Mouse (Mus musculus): ENCODE data around the gene Ttpal. TPM values are rescaled to one million over a fixed set of nuclear protein-coding genes. Genes with fewer than 3 reads are reported as not detected.
A peak's percentile ranks its signal among the peaks of the same experiment; 100 is the strongest.
"Not testable (repeated sequence)": the region's sequence is repeated elsewhere in the genome, so short reads cannot be mapped to it uniquely, and the experiment has no call there.

The Ttpal gene
- polyA plus RNA-seq, 1 experiment, result 22.9 TPM

DNA sequence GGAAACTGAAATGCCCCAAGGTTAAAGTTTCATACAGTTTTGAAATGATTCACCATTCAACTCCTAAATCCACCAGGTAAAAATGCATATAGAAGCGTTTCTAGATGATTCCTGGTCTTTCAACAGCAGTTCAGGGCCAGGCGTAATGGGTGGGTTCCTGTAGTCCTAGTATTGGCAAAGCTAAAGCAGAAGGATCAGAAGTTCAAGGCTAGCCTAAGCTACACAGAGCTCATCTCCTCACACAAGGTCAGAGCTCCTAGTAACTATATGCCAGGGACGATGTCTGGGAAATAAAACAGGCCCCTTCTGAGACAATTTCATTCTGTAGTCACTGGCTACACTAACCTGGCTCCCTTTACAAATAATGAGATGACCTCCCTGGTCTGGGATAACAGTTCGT, 29.1 kb downstream of the Ttpal start:
- no peak for DNase-seq (ENCODE audit: low spot score)

DNA sequence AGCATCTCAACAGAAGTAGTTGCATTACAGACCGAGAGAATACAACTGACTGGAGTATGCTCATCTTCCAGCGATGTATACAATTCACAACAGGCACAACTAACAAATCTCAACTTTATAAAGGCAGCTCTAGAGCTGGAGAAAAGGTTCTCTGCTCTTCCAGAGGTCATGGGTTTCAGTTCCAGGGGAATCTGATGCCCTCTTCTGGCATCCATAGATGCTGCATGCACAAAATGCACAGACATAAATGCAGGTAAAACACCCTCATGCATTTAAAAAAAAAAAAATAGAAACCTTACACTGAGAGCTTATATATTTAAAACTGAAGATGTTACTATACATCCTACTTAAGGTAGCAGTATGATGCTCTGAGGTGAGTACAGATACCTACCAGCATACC, 29.6 kb downstream of the Ttpal start:
- no peak for DNase-seq (ENCODE audit: low spot score)

DNA sequence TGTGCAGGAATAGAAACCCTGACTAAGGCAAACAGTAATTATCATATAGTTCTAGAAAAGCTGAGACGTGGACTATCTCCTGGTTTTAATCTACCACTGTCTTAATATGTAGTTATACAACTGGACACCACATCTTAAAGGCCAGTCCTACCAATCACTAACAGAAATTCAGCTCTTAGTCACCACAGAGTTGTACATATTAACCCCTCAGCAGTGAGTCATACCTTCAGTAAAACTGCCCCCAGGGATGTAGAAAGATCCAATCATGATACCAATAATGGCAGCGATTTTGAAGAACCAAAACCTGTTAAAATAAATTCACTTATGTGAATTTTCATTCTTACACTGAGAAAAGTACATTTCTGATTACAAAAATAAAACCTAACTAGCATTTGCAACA, 32.1 kb downstream of the Ttpal start:
- no peak for DNase-seq (ENCODE audit: low spot score)

DNA sequence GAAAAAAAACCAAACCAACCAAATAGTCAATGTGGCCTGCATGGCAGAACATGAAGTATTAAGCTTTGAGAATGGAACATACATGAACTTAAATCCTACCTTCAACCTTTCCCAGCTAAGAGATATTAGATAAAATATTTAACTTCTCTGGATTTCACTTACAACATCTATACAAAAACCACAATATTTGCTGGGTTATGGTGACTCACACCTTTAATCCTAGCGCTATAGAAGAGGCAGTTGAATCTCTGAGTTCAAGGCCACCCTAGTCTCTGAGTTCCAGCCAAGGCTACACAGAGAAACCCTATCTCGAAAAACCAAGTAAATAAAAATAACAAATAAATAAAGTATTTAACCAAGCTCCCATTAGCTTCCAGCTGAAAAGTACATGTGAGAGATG, 33.9 kb downstream of the Ttpal start:
- DNase-seq (ENCODE audit: low spot score), result no peak

DNA sequence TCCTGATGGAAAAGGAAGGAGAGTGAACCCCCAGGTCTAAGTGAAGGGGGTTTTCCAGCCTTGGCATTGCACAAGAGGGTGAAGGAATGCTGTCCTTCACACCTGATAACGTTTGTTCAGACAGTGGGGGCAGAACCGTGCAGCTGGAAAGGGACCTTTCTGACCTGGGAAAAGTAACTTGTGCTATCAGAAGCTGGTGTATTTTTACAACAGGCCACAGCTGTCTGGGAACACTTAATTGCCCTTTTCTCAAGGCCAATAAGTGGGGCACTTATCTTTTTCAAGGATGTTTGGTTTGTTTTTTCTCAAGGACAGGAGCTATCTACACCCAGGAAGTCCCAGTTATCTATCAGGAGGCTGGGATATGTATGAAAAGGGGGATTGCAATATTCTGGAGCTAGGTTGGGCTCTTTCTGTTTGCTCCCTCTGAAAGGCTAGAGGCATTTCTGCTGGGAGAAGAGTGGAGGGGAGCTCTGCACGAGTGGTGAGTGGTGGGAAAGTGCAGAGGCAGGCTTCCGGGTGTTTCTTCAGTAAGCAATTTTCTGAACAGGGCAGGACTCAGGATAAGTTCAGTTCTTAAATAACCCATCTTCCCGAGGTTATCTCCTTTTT, 35.6 kb downstream of the Ttpal start:
- DNase-seq (ENCODE audit: low spot score), result no peak

DNA sequence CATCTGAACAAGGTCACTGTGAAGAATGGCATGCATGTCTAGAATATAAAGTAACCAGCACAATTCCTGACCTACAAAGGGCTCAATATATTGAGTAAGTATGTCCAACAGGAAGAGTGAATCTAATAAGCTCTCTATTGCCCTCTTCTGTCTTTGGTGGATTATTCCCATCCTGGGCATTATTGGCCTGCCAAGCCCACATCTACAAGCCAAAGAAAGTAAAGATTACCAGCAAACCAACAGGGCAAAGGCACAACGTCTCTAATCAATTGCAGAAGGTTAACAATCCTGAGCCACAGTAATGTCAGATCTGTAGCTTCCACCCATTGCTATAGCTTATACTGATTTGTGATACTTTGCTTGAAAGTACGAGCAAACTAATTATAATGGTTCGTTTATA, 38.4 kb downstream of the Ttpal start:
- DNase-seq (ENCODE audit: low spot score), result no peak

DNA sequence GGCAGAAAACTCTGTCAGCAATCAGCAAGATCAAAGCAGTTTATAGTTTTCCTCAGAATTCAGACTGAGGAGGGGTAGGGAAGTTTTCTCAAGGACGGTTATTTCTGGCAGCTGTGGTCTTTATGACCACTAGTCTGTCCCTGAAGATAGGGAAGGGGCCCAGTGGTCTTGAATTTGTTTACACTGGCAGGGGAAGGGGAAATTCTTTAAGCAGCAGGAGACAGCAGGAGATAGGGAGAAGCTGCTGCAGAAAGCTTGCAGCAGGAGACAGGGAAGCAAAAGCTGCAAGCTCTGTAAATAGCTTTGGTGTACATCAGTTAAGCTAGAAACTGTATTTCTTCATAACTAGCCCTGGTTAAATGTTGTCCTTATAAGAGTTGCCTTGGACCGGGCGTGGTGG, 39.6 kb downstream of the Ttpal start:
- DNase-seq (ENCODE audit: low spot score), result no peak

DNA sequence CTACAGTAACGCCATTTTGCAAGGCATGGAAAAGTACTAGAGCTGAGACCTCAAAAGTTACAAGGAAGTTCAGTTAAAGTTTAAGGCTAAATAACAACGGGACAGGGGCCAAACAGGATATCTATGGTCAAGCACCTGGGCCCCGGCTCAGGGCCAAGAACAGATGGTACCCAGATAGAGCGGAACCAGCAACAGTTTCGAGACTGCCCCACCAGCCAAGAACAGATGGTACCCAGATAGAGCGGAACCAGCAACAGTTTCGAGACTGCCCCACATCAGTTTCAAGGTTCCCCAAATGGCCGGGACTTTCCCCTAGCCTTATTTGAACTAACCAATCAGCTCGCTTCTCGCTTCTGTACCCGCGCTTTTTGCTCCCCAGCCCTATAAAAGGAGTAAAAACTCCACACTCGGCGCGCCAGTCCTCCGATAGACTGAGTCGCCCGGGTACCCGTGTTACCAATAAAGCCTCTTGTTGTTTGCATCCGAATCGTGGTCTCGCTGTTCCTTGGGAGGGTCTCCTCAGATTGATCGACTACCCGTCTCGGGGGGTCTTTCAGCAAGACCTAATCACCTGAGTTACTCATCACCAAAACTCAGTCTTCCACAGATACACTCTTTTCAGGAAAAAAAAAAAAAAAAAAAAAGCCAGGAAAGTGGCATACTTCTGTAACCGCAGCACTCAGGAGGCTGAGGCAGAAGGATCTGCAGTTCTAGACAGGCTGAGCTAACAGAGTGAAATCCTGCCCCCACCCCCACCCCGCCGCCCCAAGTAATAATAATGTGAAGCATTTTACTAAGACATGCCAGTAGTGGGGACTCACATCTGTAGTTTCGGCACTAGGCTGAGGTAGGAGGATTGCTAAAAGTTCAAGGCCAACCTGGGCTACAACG, 40.8 kb downstream of the Ttpal start:
- DNase-seq (ENCODE audit: low spot score), result no peak

DNA sequence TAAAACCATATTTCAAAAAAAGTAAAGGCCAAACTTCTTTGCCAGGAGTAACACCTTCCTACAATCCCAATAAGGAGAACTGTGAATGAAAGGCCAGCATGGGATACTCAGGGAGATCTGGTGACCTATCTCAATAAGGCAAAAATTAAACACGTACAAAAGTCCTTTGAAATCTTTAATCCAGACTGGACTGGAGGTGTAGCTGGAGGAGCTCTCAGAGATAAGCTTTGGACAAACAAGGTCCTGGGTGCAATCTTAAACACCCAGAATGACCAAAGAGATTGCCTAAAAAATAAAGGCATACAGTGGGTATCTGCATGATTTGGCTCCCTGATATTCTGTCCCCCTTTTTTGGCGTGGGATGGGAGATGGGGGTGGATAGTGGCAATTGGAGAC, 41.5 kb downstream of the Ttpal start:
- no peak for DNase-seq (ENCODE audit: low spot score)

DNA sequence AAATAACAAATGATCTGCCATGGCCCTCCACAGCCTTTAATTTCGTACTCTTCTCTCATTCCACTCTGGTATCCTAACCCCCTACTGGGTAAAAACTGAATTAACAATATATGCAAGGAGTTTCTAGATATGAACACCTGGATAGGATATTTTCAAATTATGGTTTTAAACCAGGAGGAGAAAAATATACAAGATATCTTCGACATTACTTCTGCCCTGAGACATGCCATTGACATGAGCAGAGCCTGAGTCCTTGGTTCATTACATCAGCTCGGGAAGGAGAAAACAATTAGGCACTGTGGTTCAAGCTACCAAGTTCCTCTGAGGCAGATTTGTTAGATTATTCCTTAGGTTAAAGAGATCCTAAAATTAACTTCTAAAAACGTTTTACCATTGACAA, 41.9 kb downstream of the Ttpal start:
- DNase-seq (ENCODE audit: low spot score), result no peak

DNA sequence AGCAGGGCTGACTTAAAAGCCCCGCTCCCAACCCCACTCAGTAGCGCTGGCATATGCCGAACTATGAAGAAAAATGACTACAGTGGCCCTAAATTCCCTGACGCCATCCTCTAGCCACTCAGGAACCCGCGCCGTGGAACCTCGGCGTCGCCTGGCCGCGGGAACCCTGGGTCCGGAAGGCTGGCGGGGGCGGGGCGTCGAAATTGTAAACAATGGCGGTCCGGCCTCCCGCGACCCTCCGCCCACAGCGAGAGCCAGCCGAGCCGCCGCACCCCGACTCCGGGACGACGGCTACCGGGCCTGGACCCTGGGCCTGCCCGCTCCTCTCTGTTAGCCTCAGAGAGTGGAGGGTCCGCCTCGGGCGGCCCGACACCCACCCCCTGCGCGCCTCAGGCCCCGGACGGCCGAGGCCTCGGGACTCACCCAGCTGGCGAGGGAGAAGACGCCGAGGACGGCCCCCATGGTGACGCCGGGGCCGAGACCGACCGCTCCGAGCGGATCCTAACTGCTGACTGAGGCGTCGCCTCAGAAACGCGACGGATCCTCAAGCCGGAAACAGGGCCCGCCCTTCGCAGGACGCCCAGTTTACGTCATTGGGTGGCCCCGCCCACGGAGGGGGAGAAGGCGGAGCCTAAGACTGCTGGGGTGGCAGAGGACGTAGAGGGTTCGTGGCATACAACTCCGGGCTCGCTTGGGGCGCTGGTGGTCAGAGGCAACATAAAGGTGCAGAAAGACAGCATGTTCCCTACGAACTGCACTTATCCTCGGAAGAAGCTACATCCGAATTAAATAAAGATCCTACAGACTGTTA, 42.7 kb downstream of the Ttpal start, which contains the start of gene Serinc3:
TSS of gene Serinc3 (minus strand) at position 557 of the 811 bp plus-strand sequence.
- DNase-seq (ENCODE audit: low spot score), result peak; percentile 98

DNA sequence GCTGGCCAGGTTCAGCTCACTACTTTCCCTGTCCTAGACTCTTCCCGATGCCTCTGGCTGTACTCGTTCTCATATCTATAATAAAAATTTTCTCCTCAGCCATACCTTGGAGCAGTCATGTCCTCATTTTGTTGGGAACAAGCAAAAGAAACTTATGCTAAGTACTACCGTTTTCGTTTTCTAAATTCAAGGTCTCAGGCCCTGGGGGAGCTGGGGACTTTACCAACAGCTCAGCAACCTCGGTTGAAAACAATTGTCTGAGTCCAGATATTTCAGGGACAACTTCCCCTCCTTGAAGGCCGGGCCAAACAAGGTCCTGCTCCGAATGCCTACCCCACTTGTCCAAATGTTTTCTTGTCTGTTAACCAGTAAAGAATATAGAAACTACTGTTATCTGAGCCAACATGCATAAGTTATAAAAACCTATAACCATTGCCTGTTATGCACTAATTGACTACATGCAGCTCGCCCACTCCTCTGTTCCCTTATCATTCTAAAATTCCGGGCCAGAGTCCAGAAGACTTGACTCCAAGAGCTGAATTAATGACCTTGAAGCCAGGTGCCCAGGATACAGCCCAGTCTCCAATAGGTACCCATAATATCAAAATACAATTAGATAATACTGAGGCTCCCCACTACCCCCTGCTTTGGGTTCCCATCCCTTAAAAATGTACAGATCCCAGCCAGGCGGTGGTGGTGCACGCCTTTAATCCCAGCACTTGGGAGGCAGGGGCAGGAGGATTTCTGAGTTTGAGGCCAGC, 43.8 kb downstream of the Ttpal start:
- no peak for DNase-seq (ENCODE audit: low spot score)

DNA sequence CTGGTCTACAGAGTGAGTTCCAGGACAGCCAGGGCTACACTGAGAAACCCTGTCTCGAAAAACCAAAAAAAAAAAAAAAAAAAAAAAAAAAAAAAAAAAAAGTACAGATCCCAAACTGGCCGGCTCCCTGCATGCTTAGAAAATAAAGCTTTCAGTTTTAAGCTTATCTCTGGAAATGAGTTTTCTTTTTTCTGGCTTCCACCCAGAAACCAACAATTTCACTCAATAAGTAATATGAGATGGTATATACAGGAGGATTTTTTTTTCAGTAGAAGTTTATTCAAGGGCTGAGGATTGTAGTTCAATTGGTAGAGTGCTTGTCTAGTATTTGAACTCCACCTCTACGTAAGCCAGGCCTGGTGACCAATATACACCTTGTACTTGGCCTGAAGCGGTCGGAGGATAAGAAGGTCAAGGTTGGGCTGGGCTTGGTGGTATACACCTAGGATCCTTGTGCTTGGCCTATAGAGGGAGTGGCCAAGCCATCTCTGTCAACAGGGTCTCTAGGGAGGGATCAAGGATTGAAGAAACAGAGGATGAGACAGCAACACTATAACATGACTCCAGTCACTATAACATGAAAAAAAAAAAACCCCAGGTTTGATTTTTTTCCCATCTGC, 44.5 kb downstream of the Ttpal start:
- no peak for DNase-seq (ENCODE audit: low spot score)

DNA sequence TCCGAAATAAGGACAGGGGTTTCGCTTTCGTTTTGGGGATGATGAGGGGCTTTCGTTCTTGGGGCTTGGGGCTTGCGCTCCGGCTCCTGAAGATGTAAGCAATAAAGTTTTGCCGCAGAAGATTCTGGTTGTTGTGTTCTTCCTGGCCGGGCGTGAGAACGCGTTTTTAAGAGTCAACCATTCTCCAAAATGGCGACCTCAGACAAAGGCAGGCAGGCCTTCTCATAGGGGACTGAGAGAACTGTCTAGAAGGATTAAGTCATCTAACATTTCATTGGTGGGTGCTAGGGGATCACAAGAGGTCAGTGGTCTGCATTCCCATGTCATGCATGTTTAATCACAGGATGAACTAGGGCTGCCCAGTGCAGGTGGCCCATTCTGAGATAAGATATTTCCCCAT, 53.6 kb downstream of the Ttpal start:
- not testable (repeated sequence) for DNase-seq (ENCODE audit: low spot score)

DNA sequence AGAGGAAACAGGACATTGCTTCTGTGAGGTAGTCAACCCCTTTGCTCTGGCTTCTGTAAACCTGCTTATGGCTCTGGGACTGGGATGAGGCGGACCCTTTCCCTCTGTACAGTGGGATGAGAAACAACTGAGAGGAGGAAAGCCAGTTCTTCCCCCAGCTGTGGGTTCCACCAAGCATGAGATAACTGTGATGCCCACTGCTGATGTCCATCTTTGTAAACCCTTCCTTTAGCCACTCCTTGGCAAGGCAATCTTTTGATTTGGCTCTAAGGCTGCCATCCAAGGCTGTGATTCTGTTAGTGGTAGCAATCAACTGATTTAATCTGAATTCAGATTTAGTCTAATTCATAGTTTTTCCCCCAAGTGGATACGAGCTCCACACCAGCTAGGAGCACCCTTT, 55.4 kb downstream of the Ttpal start:
- no peak for DNase-seq (ENCODE audit: low spot score)

DNA sequence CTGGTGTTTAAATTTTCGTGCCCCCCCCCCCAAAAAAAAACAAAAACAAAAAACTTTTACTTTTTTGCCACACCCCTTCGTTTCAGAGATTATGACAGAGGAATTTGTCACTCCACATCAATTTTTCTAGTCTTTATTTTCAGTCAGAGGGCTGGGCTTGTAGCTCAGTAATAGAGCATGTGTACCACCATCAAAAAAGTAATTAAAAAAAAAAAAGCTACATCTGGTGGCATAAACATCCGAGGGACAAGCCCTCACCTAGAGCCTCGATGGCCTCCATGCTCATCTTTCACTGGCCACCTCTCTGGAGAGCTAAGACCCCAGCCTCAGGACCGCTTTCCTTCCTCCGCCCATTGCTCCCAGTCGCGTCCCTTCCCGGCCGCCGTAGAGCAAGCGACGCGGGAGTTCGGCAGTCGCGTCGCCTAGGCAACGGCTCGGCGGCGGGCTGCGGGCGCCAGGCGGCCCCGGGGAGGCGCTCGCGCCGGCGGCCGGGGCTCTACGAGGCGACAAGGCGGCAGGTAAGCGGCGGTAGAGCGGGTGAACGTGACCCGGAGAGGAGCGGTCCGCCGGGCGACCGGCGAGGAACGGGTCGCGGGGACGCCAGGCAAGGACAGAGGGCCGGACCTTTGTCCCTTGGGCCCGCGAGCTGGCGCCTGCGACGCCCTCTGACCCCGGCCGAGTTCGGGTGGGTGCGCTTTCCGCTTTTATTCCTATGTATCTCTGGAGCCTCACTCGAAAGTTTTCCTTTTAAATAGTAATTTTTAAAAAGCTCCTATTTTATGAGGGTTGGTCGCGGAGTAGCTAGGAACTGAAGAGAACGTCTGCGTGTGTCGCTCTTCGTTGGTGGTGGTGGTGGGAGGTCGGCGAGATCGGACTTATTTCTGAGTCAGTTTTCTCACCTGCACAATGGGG, 56.1 kb downstream of the Ttpal start, which contains the start of gene Pkig:
TSS of gene Pkig (plus strand) at position 412 of the 912 bp plus-strand sequence.
- peak; percentile 74 for DNase-seq (ENCODE audit: low spot score)

DNA sequence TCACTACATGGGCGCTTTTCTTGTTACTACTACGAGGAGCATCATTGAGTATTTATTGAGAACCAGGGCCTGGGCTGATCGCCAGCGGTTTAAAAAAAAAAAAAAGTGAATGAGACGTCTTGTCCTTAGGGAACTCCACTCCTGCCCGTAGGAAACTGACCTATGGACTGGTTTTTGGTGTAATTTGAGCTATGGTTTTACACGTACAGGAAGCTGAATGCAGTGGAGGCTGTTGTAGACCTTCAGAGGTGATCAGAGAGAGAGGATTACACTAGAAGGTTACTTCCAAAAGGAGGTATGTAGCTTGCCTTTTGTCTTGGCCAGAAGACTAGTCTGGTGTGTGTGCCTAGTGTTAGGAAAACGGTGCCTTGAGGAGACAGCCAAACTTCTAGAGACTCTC, 56.8 kb downstream of the Ttpal start:
- DNase-seq (ENCODE audit: low spot score), result no peak

DNA sequence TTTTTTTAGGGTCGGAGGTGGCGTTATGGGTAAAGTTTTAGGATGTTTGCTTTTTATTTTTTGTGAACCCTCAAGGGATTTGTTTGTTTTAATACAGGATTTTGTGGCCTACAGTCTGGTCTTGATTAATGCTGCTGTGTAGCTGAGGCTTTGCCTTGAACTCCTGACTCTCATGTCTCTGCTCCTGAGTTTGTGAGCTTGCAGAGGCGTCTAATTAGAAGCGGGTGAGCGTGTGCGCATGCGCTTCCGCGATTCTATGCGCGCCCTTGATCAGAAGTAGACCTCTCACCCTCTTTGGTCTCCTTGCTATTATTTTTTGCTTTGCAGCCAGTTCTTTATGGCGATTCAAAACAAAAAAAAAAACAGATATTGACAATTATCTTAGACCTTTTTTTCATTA, 57.3 kb downstream of the Ttpal start:
- no peak for DNase-seq (ENCODE audit: low spot score)

DNA sequence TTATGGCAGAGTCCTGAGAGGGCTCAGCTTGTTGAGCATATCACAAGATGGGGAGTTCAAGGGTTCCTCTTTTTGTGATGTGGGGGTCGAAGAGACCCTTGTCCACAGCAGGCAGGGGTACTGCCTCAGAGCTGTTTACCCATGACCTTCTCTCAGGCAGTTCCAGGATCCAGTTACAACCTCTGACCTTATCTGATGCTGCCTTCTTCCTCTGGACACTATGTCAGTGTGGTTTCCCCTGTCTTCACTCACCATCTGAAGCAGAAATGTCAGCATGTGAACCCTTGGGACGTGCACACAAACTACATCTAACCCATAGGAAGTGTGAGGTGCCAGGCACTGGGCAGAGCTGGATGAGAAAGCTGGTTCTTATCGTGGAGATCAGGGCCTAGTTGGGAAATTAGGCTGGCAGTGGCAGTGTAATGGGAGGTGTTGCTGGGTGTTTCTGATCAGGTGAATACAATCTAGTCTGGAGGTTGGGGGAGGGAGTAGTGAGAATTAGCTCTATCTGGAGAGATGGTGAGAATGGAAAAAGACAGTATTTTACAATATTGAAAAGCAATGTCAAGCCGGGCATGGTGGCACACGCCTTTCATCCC, 58.1 kb downstream of the Ttpal start:
- no peak for DNase-seq (ENCODE audit: low spot score)

DNA sequence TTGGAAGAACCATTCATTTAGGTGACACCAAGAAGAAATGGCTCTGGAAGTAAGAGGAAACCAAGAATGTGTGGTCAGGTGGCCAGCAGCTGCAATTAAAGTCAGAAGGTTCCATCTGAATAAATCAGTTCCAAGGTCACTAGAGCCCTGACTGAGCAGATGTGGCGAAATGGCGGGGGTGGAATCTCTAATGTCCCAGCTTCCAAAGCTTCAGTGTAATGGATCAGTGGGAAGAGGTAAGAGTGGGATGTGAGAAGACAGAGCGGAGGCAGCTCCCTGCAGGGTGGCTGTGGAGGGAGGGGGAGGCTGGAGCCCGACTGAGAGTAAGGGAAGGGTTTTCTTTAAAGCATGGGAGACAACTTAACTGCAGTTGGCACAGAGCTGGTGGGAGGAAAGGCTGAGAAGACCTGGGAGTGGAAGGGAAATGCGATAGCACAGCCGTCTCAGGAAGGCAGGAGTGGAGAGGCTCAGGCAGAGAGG, 59.3 kb downstream of the Ttpal start:
- DNase-seq (ENCODE audit: low spot score), result no peak

Measured in urinary bladder, adult 2 months (tissue).